Mouse (Mus musculus): ENCODE data around the gene Ugt1a10. TPM values are rescaled to one million over a fixed set of nuclear protein-coding genes. Genes with fewer than 3 reads are reported as not detected.
A peak's percentile ranks its signal among the peaks of the same experiment; 100 is the strongest.
"Not testable (repeated sequence)": the region's sequence is repeated elsewhere in the genome, so short reads cannot be mapped to it uniquely, and the experiment has no call there.

Gene Ugt1a10
- polyA plus RNA-seq, 1 experiment from 2014 or later = not detected

GRCm38 (mm10) chr1:88223591-88223990, 168.4 kb downstream of the Ugt1a10 start:
- peak; percentile 15 for DNase-seq (ENCODE audit: low spot score)
- WGBS = 63% methylated on average over 1 of the region's 1 CpGs

GRCm38 (mm10) chr1:88224029-88224776, 169.0 kb downstream of the Ugt1a10 start:
- no peak overlapping the region for H3K4me3 ChIP-seq
- no peaks in the 10 kb centered on the region for H3K27me3 ChIP-seq (replicated peaks; ENCODE audit: low read depth, poor library complexity, severe bottlenecking)
- peaks cover 40% of the 10 kb centered on the region for H3K9me3 ChIP-seq
- DNase-seq (ENCODE audit: low spot score) = no peak
- no peaks in the 10 kb centered on the region for H3K4me1 ChIP-seq
- 73% methylated on average over 2 of the region's 2 CpGs for WGBS
- no peak overlapping the region for H3K27ac ChIP-seq (replicated peaks)
- no peaks in the 10 kb centered on the region for H3K36me3 ChIP-seq (replicated peaks)

More at GRCm38 (mm10) chr1:88223591-88223990, 168.4 kb downstream of the Ugt1a10 start:
- no peak overlapping the region for H3K27ac ChIP-seq (replicated peaks)
- no peaks in the 10 kb centered on the region for H3K36me3 ChIP-seq (replicated peaks)
- H3K27me3 ChIP-seq (replicated peaks; ENCODE audit: low read depth, poor library complexity, severe bottlenecking) = no peaks in the 10 kb centered on the region
- no peak overlapping the region for H3K4me3 ChIP-seq
- peaks cover 34% of the 10 kb centered on the region for H3K9me3 ChIP-seq
- H3K4me1 ChIP-seq = no peaks in the 10 kb centered on the region

DNA sequence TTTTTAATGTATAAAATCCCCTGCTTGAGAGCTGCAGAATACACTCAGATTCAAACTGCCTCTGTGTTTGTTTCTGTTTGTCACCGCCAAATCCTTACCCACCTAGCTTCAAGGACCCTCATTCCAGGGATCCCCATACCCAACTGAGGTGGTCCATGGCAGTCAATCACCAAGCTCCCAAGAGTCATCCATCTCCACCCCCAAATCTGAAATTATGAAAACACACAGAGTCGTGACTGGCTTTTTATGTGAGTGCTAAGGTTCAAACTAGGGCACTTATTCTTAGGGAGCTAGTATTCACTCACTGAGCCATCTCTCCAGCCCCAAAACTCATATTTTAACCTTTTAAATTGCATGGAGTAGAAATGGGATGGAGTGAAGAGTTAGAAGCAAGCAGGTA, 170.1 kb downstream of the Ugt1a10 start:
- not testable (repeated sequence) for DNase-seq (ENCODE audit: low spot score); H3K4me1 ChIP-seq; H3K36me3 ChIP-seq (replicated peaks); H3K27ac ChIP-seq (replicated peaks); H3K27me3 ChIP-seq (replicated peaks; ENCODE audit: low read depth, poor library complexity, severe bottlenecking); H3K4me3 ChIP-seq
- peaks cover 51% of the 10 kb centered on the region for H3K9me3 ChIP-seq
- WGBS = 37% methylated on average over 2 of the region's 2 CpGs

DNA sequence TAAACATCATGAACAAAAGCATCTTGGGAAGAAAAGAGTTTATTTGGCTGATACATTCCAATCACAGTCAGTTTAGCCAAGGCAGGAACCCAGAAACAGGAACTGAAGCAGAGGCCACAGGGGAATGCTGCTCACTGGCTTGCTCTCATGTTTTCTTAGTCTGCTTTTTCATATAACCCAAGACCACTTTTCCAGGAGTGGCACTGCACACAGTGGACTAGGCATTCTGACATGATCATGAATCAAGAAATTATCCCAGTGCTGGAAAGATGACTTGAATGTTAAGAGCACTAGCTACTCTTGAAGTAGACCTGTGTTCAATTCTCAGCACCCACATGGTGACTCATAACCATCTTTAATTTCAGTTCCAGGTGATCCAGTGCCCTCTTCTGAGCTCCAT, 170.6 kb downstream of the Ugt1a10 start:
- peaks cover 55% of the 10 kb centered on the region for H3K9me3 ChIP-seq
- H3K27ac ChIP-seq (replicated peaks) = no peak overlapping the region
- H3K4me1 ChIP-seq = no peaks in the 10 kb centered on the region
- no peaks in the 10 kb centered on the region for H3K27me3 ChIP-seq (replicated peaks; ENCODE audit: low read depth, poor library complexity, severe bottlenecking)
- no peak for DNase-seq (ENCODE audit: low spot score)
- no peak overlapping the region for H3K4me3 ChIP-seq
- no peaks in the 10 kb centered on the region for H3K36me3 ChIP-seq (replicated peaks)

DNA sequence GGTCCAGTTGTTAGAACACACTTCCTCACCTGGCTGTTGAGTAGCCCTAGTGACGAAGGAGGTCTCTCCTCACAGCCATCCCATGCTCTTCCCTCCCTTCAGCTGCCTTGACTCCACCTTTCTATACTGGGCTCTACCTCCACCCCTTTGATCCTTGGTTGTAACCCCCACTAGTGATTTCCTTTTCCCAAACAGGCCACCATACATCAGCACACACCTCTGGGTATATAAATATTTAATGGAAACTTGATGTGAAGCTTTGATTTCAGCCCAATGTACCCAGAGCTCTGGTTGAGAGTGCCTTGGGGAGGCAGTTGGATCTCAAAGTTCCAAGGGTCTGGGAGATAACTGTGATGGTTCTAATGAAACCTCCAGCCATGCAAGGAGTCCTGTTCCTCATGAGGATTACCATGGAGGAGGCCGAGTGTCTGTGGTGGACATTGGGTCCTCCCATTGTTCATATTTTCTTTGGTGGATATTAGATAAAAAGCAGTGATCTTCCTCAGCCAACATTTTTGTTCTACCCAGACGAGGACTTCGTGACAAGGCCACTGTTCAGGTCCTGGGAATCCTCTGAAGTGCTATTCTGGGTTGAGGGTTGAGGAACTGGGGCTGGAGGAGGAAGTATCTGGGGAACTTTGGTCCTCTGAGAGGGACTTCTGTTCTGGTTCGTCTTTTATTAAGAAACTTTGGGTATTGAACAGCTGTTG, 171.6 kb downstream of the Ugt1a10 start, which contains the start of gene Mroh2a:
TSS of gene Mroh2a (plus strand) at position 317 of the 710 bp plus-strand sequence.
- Histone ChIP-seq H3K9me3 (peaks cover 66% of the 10 kb centered on the region), H3K4me3 (no peak within 1 kb of the TSS), H3K4me1 (no peaks in the 10 kb centered on the region), H3K27ac (replicated peaks) (no peak within 1 kb of the TSS), H3K27me3 (replicated peaks; ENCODE audit: low read depth, poor library complexity, severe bottlenecking) (no peaks in the 10 kb centered on the region), H3K36me3 (replicated peaks) (no peaks in the 10 kb centered on the region)
- 60% methylated on average over 5 of the region's 5 CpGs for WGBS
- no peak for DNase-seq (ENCODE audit: low spot score)

DNA sequence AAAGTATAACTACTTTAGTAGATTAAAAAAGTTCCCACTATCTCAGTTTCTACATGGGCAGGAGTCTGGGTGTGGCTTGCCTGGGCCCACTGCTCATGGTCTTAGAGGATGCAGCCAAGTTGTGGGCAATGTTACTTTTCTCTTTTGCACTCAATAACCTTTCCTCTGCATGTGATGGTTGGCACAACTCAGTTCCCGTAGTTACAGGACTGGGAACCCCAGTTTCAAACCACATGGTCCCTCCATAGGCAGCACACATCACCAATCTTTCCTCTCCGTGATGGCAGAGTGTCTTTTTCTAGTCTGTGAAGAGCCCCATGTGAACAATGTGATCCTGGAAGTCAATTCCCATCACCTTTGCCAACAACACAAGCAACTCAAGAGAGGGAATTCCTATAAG, 172.3 kb downstream of the Ugt1a10 start:
- no peak for DNase-seq (ENCODE audit: low spot score)
- 60% methylated on average over 2 of the region's 2 CpGs for WGBS
- H3K27me3 ChIP-seq (replicated peaks; ENCODE audit: low read depth, poor library complexity, severe bottlenecking) = no peaks in the 10 kb centered on the region
- H3K4me3 ChIP-seq = no peak overlapping the region
- no peaks in the 10 kb centered on the region for H3K36me3 ChIP-seq (replicated peaks)
- no peaks in the 10 kb centered on the region for H3K4me1 ChIP-seq
- peaks cover 73% of the 10 kb centered on the region for H3K9me3 ChIP-seq
- H3K27ac ChIP-seq (replicated peaks) = no peak overlapping the region

DNA sequence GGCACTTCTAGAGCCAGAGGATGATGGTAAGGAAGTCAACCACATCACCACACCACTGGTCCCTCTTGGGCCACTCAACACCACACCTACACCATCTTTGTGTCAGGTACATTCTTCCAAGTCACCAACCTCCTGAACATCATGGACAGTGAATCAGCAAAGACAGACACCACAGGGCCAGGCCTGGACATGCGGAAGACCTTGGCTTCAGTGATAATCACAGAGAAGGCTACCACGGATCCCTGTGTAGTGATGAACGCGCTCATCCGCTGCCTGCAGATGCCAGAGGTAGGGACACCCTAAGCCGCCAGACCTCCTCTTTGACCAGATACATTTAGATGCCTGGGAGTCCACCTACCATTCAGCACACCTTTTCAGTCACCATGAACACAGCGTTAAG, 172.9 kb downstream of the Ugt1a10 start:
- 70% methylated on average over 7 of the region's 7 CpGs for WGBS
- DNase-seq (ENCODE audit: low spot score) = no peak
- H3K27me3 ChIP-seq (replicated peaks; ENCODE audit: low read depth, poor library complexity, severe bottlenecking) = no peaks in the 10 kb centered on the region

GRCm38 (mm10) chr1:88229566-88229965, 174.4 kb downstream of the Ugt1a10 start:
- Histone ChIP-seq H3K36me3 (replicated peaks) (no peaks in the 10 kb centered on the region), H3K9me3 (peaks cover 93% of the 10 kb centered on the region), H3K27ac (replicated peaks) (no peak overlapping the region), H3K4me1 (no peaks in the 10 kb centered on the region), H3K4me3 (no peak overlapping the region), H3K27me3 (replicated peaks; ENCODE audit: low read depth, poor library complexity, severe bottlenecking) (no peaks in the 10 kb centered on the region)
- 84% methylated on average over 3 of the region's 3 CpGs for WGBS
- no peak for DNase-seq (ENCODE audit: low spot score)

More for the DNA sequence above, 172.9 kb downstream of the Ugt1a10 start:
- Histone ChIP-seq H3K4me3 (no peak overlapping the region), H3K27ac (replicated peaks) (no peak overlapping the region), H3K4me1 (no peaks in the 10 kb centered on the region), H3K36me3 (replicated peaks) (no peaks in the 10 kb centered on the region), H3K9me3 (peaks cover 79% of the 10 kb centered on the region)

GRCm38 (mm10) chr1:88229986-88230385, 174.8 kb downstream of the Ugt1a10 start:
- Histone ChIP-seq H3K9me3 (peaks cover 98% of the 10 kb centered on the region), H3K27ac (replicated peaks) (no peak overlapping the region), H3K27me3 (replicated peaks; ENCODE audit: low read depth, poor library complexity, severe bottlenecking) (no peaks in the 10 kb centered on the region), H3K4me3 (no peak overlapping the region), H3K4me1 (no peaks in the 10 kb centered on the region), H3K36me3 (replicated peaks) (no peaks in the 10 kb centered on the region)
- 89% methylated on average over 5 of the region's 5 CpGs for WGBS
- DNase-seq (ENCODE audit: low spot score) = no peak

DNA sequence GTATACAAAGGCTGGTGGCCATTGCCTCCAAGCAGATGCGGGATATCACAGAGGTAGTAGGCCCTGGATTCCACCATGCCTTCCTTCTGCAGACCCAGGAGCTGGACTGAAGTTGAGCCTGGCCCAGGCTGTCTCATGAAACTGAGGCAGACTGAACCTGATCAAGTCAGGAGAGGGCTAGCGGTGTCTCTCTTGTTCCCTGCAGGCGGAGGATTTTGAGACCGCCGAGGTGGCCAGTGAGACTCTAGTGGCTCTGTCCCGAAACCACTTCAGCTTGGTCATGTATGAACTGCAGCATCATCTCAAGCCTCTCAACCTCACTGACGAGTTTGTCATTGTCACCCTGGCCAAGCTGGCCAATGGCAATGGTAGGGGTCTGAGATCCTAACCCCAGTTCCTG, 175.2 kb downstream of the Ugt1a10 start:
- Histone ChIP-seq H3K4me3 (no peak overlapping the region), H3K9me3 (peaks cover 100% of the 10 kb centered on the region), H3K4me1 (no peaks in the 10 kb centered on the region), H3K27ac (replicated peaks) (no peak overlapping the region), H3K27me3 (replicated peaks; ENCODE audit: low read depth, poor library complexity, severe bottlenecking) (no peaks in the 10 kb centered on the region), H3K36me3 (replicated peaks) (no peaks in the 10 kb centered on the region)
- no peak for DNase-seq (ENCODE audit: low spot score)
- 69% methylated on average over 7 of the region's 7 CpGs for WGBS

GRCm38 (mm10) chr1:88230981-88231802, 176.0 kb downstream of the Ugt1a10 start:
- 76% methylated on average over 6 of the region's 6 CpGs for WGBS
- no peak overlapping the region for H3K4me3 ChIP-seq
- no peaks in the 10 kb centered on the region for H3K27me3 ChIP-seq (replicated peaks; ENCODE audit: low read depth, poor library complexity, severe bottlenecking)
- peaks cover 100% of the 10 kb centered on the region for H3K9me3 ChIP-seq
- no peak overlapping the region for H3K27ac ChIP-seq (replicated peaks)
- no peak for DNase-seq (ENCODE audit: low spot score)
- H3K36me3 ChIP-seq (replicated peaks) = no peaks in the 10 kb centered on the region
- no peaks in the 10 kb centered on the region for H3K4me1 ChIP-seq

- no peaks in the 10 kb centered on the region for H3K36me3 ChIP-seq (replicated peaks)
- no peaks in the 10 kb centered on the region for H3K27me3 ChIP-seq (replicated peaks; ENCODE audit: low read depth, poor library complexity, severe bottlenecking)
- WGBS = 69% methylated on average over 7 of the region's 7 CpGs
- H3K4me1 ChIP-seq = no peaks in the 10 kb centered on the region
- DNase-seq (ENCODE audit: low spot score) = no peak
- H3K27ac ChIP-seq (replicated peaks) = no peak overlapping the region
- peaks cover 97% of the 10 kb centered on the region for H3K9me3 ChIP-seq
- H3K4me3 ChIP-seq = no peak overlapping the region
Observed at GRCm38 (mm10) chr1:88231803-88232499, 176.8 kb downstream of the Ugt1a10 start.

All from embryonic facial prominence, embryonic 10.5 days (tissue).